Mouse (Mus musculus) liver, embryonic 15.5 days (tissue): ENCODE data around the gene Sipa1l3. TPM values are rescaled to one million over a fixed set of nuclear protein-coding genes. Genes with fewer than 3 reads are reported as not detected.

Experiments used
- ATAC-seq: fragments of 200-750 bp; cut with Nextera tagmentation; 2 replicates; pipeline ENCODE4 v1.8.0; 2017; ENCODE audit warnings: moderate number of reproducible peaks, mild to moderate bottlenecking, moderate library complexity; ENCODE audit not compliant: insufficient read depth
- H3K27ac ChIP-seq: fragments of 300-500 bp; sonication (generic); replicated peaks from 2 replicates; pipeline ENCODE4 v1.5.1; 2015; ENCODE audit warnings: mild to moderate bottlenecking, inconsistent platforms
- H3K27me3 ChIP-seq: fragments of 300-500 bp; sonication (generic); 2 replicates; pipeline ENCODE4 v1.6.1; 2015; ENCODE audit warnings: mild to moderate bottlenecking, inconsistent platforms
- H3K36me3 ChIP-seq: fragments of 300-500 bp; sonication (generic); replicated peaks from 2 replicates; pipeline ENCODE4 v1.6.1; 2015; ENCODE audit warnings: moderate library complexity, mild to moderate bottlenecking, inconsistent platforms
- H3K4me1 ChIP-seq: fragments of 300-500 bp; sonication (generic); replicated peaks from 2 replicates; pipeline ENCODE4 v1.6.1; 2015; ENCODE audit warnings: inconsistent platforms
- H3K4me2 ChIP-seq: fragments of 300-500 bp; sonication (generic); 2 replicates; pipeline ENCODE4 v1.6.1; 2015; ENCODE audit warnings: moderate library complexity, mild to moderate bottlenecking, inconsistent platforms
- H3K4me3 ChIP-seq: fragments of 300-500 bp; sonication (generic); replicated peaks from 2 replicates; pipeline ENCODE4 v1.5.1; 2015; ENCODE audit warnings: mild to moderate bottlenecking, inconsistent platforms
- H3K9ac ChIP-seq: fragments of 300-500 bp; sonication (generic); 2 replicates; pipeline ENCODE4 v1.6.1; 2015; ENCODE audit warnings: moderate library complexity, mild to moderate bottlenecking, inconsistent platforms
- H3K9me3 ChIP-seq: fragments of 300-500 bp; sonication (generic); replicated peaks from 2 replicates; pipeline ENCODE4 v1.6.1; 2016; ENCODE audit warnings: inconsistent platforms
- WGBS: fragments of 180-500 bp; shearing (Covaris S2); methylation state at CpG from one replicate; pipeline ENCODE4 v1.1.7; 2015; ENCODE audit warnings: mixed read lengths; ENCODE audit not compliant: insufficient replicate concordance; 5-methylcytosine and 5-hydroxymethylcytosine counted together
- polyA plus RNA-seq: library from polyadenylated mRNA; unstranded; fragments of >200 nt; fragmentation: Nextera tagmentation; extraction: Ambion mirVana; gene quantifications from 2 replicates; pipeline ENCODE4 v1.2.1, GENCODE M21; 2015

Gene Sipa1l3
- polyA plus RNA-seq, 1 experiment from 2014 or later = 2.6 TPM

DNA sequence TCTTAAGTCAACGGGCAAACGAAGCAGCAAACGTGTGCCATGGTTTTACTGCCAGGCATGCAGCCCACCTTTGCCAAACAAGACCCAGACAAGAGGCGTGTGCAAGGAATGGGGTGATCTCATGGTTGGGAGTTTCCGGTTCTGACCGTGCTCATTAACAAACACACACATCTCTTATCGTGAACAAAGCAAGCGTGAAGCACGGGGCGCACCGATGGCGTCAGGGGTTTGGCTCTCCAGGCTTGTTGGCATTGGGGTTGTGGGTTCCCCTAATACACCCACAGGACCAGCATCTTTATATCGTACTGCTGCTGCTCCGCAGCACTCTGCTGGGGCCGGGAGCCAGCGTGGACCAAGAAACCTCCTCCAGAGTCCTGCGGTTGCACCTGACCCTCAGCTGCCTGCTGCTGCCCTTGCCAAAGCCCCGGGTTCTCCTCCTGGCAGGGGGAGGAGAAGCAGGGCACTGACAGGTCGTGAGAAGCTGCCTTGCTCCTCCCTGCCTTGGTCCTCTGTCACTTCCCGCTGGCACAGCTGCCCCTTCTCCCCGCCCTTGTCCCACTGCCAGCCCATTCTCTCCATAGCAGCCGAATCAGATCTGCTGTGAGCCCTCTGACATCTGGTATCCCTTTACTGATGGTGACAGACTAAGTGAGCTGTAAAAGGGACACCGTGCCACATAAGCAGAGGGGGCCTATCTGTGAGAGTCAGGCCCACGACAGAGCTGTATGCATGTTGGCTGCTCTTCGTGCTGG, 126.5 kb downstream of the Sipa1l3 start:
- Histone ChIP-seq H3K9ac (no peak overlapping the region), H3K27me3 (no peaks in the 10 kb centered on the region), H3K36me3 (peaks cover 12% of the 10 kb centered on the region; the same call in 1 of the 2 replicates), H3K9me3 (no peaks in the 10 kb centered on the region), H3K4me1 (peaks cover 22% of the 10 kb centered on the region), H3K4me2 (no peak overlapping the region), H3K4me3 (no peak overlapping the region), H3K27ac (no peak overlapping the region)
- 65% methylated on average over 25 of the region's 25 CpGs for WGBS
- ATAC-seq = no peak

DNA sequence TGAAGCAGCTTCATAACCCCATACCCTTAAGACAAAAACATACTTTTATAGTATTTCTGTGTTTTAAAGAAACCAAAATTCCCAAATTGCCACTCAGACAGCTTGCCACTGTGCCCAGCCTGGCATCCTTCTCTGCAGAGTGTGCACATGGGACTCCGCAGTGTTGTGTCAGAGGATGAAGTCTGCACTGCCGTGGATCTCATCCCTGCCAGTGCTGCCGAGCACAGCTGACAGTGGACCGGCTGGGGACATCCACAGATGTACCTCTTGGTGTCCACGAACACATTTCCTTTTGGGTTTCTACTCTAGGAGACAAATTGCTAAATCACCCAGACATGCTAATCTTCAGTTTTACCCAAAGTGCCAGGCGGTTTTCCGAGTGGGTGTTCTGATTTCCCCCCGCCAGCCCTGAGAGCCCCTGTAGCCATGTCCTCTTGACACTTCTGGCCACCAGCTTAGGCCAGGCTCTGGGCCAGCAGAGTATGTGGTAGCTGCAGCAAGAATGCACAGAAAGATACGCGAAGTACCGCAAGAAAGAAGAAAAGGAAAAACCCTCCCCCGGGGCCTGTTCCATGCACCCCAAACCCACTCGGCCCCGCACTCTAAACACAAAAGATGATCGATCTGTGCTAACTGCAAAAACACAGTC, 127.2 kb downstream of the Sipa1l3 start:
- Histone ChIP-seq H3K9ac (no peak overlapping the region), H3K4me3 (no peak overlapping the region), H3K9me3 (no peaks in the 10 kb centered on the region), H3K4me2 (no peak overlapping the region), H3K36me3 (peaks cover 12% of the 10 kb centered on the region; the same call in 1 of the 2 replicates), H3K27ac (no peak overlapping the region), H3K27me3 (no peaks in the 10 kb centered on the region), H3K4me1 (peaks cover 22% of the 10 kb centered on the region)
- no peak for ATAC-seq
- WGBS = 86% methylated on average over 15 of the region's 15 CpGs

GRCm38 (mm10) chr7:29390234-29390633, 128.2 kb downstream of the Sipa1l3 start:
- 36% methylated on average over 10 of the region's 10 CpGs for WGBS
- Histone ChIP-seq H3K9ac (no peak overlapping the region), H3K27ac (no peak overlapping the region), H3K9me3 (no peaks in the 10 kb centered on the region), H3K4me2 (no peak overlapping the region), H3K4me3 (no peak overlapping the region), H3K4me1 (peaks cover 22% of the 10 kb centered on the region), H3K27me3 (no peaks in the 10 kb centered on the region), H3K36me3 (peaks cover 10% of the 10 kb centered on the region; the same call in 1 of the 2 replicates)
- no peak for ATAC-seq

- ATAC-seq = no peak
- 0 out of 2 replicates have a peak, but pooled peaks cover 20% of the 10 kb centered on the region for H3K36me3 ChIP-seq
- H3K4me3 ChIP-seq = no peak overlapping the region
- peaks cover 12% of the 10 kb centered on the region for H3K4me1 ChIP-seq
- H3K27ac ChIP-seq = no peak overlapping the region
- WGBS = 83% methylated on average over 17 of the region's 17 CpGs
- no peak overlapping the region for H3K4me2 ChIP-seq
- no peaks in the 10 kb centered on the region for H3K27me3 ChIP-seq
- H3K9ac ChIP-seq = no peak overlapping the region
- no peaks in the 10 kb centered on the region for H3K9me3 ChIP-seq
Observed at GRCm38 (mm10) chr7:29387524-29388068, 130.8 kb downstream of the Sipa1l3 start.

- 81% methylated on average over 13 of the region's 13 CpGs for WGBS
- no peak overlapping the region for H3K4me2 ChIP-seq
- no peak overlapping the region for H3K9ac ChIP-seq
- H3K36me3 ChIP-seq = 0 out of 2 replicates have a peak, but pooled peaks cover 23% of the 10 kb centered on the region
- H3K4me1 ChIP-seq = 0 out of 2 replicates have a peak, but pooled peaks cover 2% of the 10 kb centered on the region
- ATAC-seq = no peak
- no peak overlapping the region for H3K4me3 ChIP-seq
- no peaks in the 10 kb centered on the region for H3K9me3 ChIP-seq
- no peaks in the 10 kb centered on the region for H3K27me3 ChIP-seq
- H3K27ac ChIP-seq = no peak overlapping the region
Observed at GRCm38 (mm10) chr7:29386349-29386748, 132.1 kb downstream of the Sipa1l3 start.

- Histone ChIP-seq H3K4me2 (no peak overlapping the region), H3K36me3 (0 out of 2 replicates have a peak, but pooled peaks cover 23% of the 10 kb centered on the region), H3K27me3 (no peaks in the 10 kb centered on the region), H3K9ac (no peak overlapping the region), H3K4me1 (0 out of 2 replicates have a peak, but pooled peaks cover 2% of the 10 kb centered on the region), H3K4me3 (no peak overlapping the region), H3K9me3 (no peaks in the 10 kb centered on the region), H3K27ac (no peak overlapping the region)
- no peak for ATAC-seq
- WGBS = 78% methylated on average over 10 of the region's 10 CpGs
Observed at GRCm38 (mm10) chr7:29385791-29386190, 132.7 kb downstream of the Sipa1l3 start.

DNA sequence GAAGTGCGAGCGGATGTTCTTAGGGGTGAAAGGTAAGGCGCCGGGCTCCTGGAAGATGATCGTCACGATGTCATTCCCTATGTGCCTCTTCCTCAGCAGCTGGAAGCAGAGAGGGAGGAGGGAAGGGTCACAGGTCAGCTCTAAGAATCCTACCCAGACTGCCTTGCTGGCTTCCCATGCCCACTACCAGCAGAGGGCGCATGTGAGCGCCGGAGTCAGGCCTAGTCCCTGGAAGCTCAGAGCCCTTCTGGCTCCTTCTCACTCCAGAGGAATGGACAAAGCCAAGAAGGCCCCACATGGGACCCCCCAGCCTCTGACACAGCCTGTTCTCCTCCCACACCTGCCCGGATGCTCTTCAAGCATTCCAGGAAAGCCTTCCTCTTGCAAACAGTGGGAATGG, 135.2 kb downstream of the Sipa1l3 start:
- no peaks in the 10 kb centered on the region for H3K9me3 ChIP-seq
- no peak overlapping the region for H3K4me2 ChIP-seq
- WGBS = 31% methylated on average over 10 of the region's 10 CpGs
- no peaks in the 10 kb centered on the region for H3K27me3 ChIP-seq
- no peak overlapping the region for H3K4me3 ChIP-seq
- no peaks in the 10 kb centered on the region for H3K4me1 ChIP-seq
- H3K9ac ChIP-seq = no peak overlapping the region
- H3K36me3 ChIP-seq = 0 out of 2 replicates have a peak, but pooled peaks cover 23% of the 10 kb centered on the region
- no peak overlapping the region for H3K27ac ChIP-seq
- ATAC-seq = no peak

DNA sequence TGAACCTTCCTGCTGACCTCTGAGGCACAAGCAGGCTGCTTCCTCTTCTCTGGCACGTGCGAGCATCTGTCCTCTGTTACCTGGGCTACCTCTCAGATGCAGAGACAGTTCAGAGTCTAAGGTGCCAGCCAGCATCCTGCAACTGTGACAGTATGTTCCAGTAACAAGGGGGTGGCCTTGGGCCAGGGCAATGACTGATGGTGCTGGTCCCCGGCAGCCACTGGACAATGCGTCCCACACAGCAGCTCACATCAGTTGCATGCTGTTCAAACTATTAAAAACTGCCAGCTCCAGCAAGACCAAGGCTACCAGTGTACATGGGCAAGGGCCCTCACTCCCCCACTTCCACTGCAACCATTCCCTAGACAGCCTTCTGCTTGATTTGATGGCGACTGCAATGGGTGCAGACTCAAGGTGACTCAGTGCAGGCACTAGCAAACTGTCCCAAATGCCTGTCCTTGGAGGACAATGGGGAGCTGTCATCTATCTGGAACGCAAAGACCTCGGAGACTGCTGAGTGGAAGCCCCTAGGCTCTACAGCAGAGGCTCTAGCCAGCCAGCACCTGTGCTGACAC, 136.9 kb downstream of the Sipa1l3 start:
- Histone ChIP-seq H3K4me1 (no peaks in the 10 kb centered on the region), H3K27me3 (no peaks in the 10 kb centered on the region), H3K36me3 (peaks cover 30% of the 10 kb centered on the region), H3K4me2 (no peak overlapping the region), H3K9ac (no peak overlapping the region), H3K4me3 (no peak overlapping the region), H3K9me3 (no peaks in the 10 kb centered on the region), H3K27ac (no peak overlapping the region)
- ATAC-seq = no peak
- WGBS = 70% methylated on average over 7 of the region's 7 CpGs

DNA sequence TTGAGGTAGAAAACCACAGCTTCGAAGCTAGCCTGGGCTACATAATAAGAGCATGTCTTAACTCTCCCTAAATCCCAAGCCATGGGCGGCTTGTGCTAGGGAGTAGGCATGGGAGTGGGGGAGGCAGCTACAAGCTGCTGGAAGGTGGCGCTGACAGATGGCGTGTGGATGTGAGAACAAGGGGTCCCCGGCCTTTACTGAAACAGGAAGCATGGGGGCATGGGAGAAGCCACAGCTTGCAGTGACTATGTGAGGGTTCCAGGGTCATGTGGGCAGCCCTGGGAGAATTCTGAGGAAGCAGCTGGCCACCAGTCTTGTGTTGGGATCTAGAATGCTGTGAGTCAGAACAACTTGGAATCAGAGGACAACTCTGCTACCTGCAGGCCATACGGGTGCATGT, 144.4 kb downstream of the Sipa1l3 start:
- no peaks in the 10 kb centered on the region for H3K27me3 ChIP-seq
- no peak overlapping the region for H3K27ac ChIP-seq
- no peaks in the 10 kb centered on the region for H3K9me3 ChIP-seq
- no peak for ATAC-seq
- no peaks in the 10 kb centered on the region; the same call in 1 of the 2 replicates for H3K4me1 ChIP-seq
- H3K9ac ChIP-seq = no peak overlapping the region
- H3K4me2 ChIP-seq = no peak overlapping the region
- peaks cover 17% of the 10 kb centered on the region for H3K36me3 ChIP-seq
- H3K4me3 ChIP-seq = no peak overlapping the region
- 71% methylated on average over 6 of the region's 6 CpGs for WGBS

- no peaks in the 10 kb centered on the region; the same call in 1 of the 2 replicates for H3K4me1 ChIP-seq
- H3K27me3 ChIP-seq = no peaks in the 10 kb centered on the region
- no peak overlapping the region for H3K9ac ChIP-seq
- H3K4me2 ChIP-seq = no peak overlapping the region
- whole genome bisulfite sequencing = 61% methylated on average over 5 of the region's 5 CpGs
- no peak overlapping the region for H3K27ac ChIP-seq
- H3K36me3 ChIP-seq = peaks cover 7% of the 10 kb centered on the region; the same call in 1 of the 2 replicates
- ATAC-seq = no peak
- no peaks in the 10 kb centered on the region for H3K9me3 ChIP-seq
- H3K4me3 ChIP-seq = no peak overlapping the region
Observed at GRCm38 (mm10) chr7:29372123-29372522, 146.3 kb downstream of the Sipa1l3 start.

DNA sequence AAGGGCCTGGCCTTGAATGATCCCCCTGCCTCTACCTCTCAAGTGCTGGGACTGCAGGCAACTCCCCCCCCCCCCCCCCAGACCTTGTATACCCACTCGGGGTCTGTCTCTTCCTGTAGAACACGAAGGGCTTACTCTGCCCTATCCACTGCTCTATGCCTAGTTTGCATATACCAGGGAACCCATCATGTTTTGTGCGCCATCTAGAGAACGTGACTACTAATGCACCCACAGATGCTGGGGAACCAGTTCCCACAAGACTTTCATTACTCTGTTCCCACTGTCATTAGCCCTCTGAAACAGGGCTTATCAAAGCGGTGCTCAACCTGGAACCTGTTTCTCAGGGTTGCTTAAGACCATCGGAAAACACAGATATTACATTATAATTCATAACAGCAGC, 148.4 kb downstream of the Sipa1l3 start:
- H3K4me2 ChIP-seq = no peak overlapping the region
- H3K4me3 ChIP-seq = no peak overlapping the region
- no peaks in the 10 kb centered on the region for H3K36me3 ChIP-seq
- no peak overlapping the region for H3K9ac ChIP-seq
- H3K27ac ChIP-seq = no peak overlapping the region
- H3K9me3 ChIP-seq = no peaks in the 10 kb centered on the region
- no peak for ATAC-seq
- WGBS = 56% methylated on average over 6 of the region's 6 CpGs
- no peaks in the 10 kb centered on the region; the same call in 1 of the 2 replicates for H3K4me1 ChIP-seq
- H3K27me3 ChIP-seq = no peaks in the 10 kb centered on the region
